Mouse (Mus musculus) testis, adult 2 months (tissue): ENCODE measurements around the gene Nelfcd. TPM values are rescaled to one million over a fixed set of nuclear protein-coding genes. Genes with fewer than 3 reads are reported as not detected.

Experiments
- H3K27ac ChIP-seq: fragments of 200-500 bp; 2 replicates; pipeline ENCODE4 v1.5.1; 2012; ENCODE audit warnings: low read depth, low read length; ENCODE audit not compliant: control insufficient read depth, insufficient read depth
- H3K27me3 ChIP-seq: fragments of 200-500 bp; 2 replicates; pipeline ENCODE4 v1.6.1; 2012; ENCODE audit warnings: mild to moderate bottlenecking, low read length, moderate library complexity; ENCODE audit not compliant: control insufficient read depth, insufficient read depth
- H3K36me3 ChIP-seq: fragments of 200-500 bp; 2 replicates; pipeline ENCODE4 v1.6.1; 2012; ENCODE audit warnings: mild to moderate bottlenecking, low read length; ENCODE audit not compliant: control insufficient read depth, insufficient read depth
- H3K4me1 ChIP-seq: fragments of 200-500 bp; 2 replicates; pipeline ENCODE4 v1.6.1; 2012; ENCODE audit warnings: low read length; ENCODE audit not compliant: control insufficient read depth, insufficient read depth
- H3K4me3 ChIP-seq: fragments of 200-500 bp; 2 replicates; pipeline ENCODE4 v1.5.1; 2012; ENCODE audit warnings: low read depth, mild to moderate bottlenecking, low read length, moderate library complexity, mixed read lengths; ENCODE audit not compliant: control insufficient read depth
- CTCF ChIP-seq: fragments of 200-500 bp; IDR thresholded peaks from 2 replicates; pipeline ENCODE4 v1.5.1; 2012; ENCODE audit warnings: low read depth, mild to moderate bottlenecking, inconsistent platforms, low read length, moderate library complexity; ENCODE audit not compliant: control insufficient read depth, insufficient read depth, insufficient replicate concordance
- POLR2A ChIP-seq: fragments of 200-500 bp; IDR thresholded peaks from 2 replicates; pipeline ENCODE4 v1.6.1; 2012; ENCODE audit warnings: low read depth, mild to moderate bottlenecking, inconsistent platforms, low read length, moderate library complexity; ENCODE audit not compliant: control insufficient read depth
- polyA plus RNA-seq: library from polyadenylated mRNA; depleted of rRNA; stranded (reverse); fragments of >200 nt; gene quantifications from 2 replicates; pipeline ENCODE4 v1.2.3, GENCODE M21; 2012

The Nelfcd gene
- polyA plus RNA-seq, 1 experiment, result 28.4 TPM

- no peak overlapping the region for H3K27ac ChIP-seq
- peaks cover 3% of the 10 kb centered on the region for H3K36me3 ChIP-seq
- H3K4me1 ChIP-seq, result no peaks in the 10 kb centered on the region
- TF ChIP-seq POLR2A, result no peak
- no peak for TF ChIP-seq CTCF
- H3K27me3 ChIP-seq, result no peaks in the 10 kb centered on the region
- no peak overlapping the region for H3K4me3 ChIP-seq
Observed at GRCm38 (mm10) chr2:174426856-174427255, 11.3 kb downstream of the Nelfcd start.

GRCm38 (mm10) chr2:174428076-174428835, 12.7 kb downstream of the Nelfcd start:
- no peak overlapping the region for H3K27ac ChIP-seq
- H3K4me1 ChIP-seq, result no peaks in the 10 kb centered on the region
- TF ChIP-seq CTCF (no peak), POLR2A (no peak)
- H3K36me3 ChIP-seq, result peaks cover 3% of the 10 kb centered on the region
- no peak overlapping the region for H3K4me3 ChIP-seq
- no peaks in the 10 kb centered on the region for H3K27me3 ChIP-seq

GRCm38 (mm10) chr2:174428996-174429591, 13.5 kb downstream of the Nelfcd start:
- Histone ChIP-seq H3K36me3 (peaks cover 3% of the 10 kb centered on the region; the same call in 1 of the 2 replicates), H3K27ac (no peak overlapping the region), H3K4me1 (no peaks in the 10 kb centered on the region), H3K4me3 (no peak overlapping the region), H3K27me3 (no peaks in the 10 kb centered on the region)
- no peak for TF ChIP-seq POLR2A
- no peak for TF ChIP-seq CTCF

GRCm38 (mm10) chr2:174434943-174435342, 19.3 kb downstream of the Nelfcd start:
- Histone ChIP-seq H3K27ac (no peak overlapping the region), H3K4me1 (peaks cover 9% of the 10 kb centered on the region), H3K4me3 (no peak overlapping the region), H3K36me3 (no peaks in the 10 kb centered on the region), H3K27me3 (no peaks in the 10 kb centered on the region)
- no peak for TF ChIP-seq POLR2A
- no peak for TF ChIP-seq CTCF

GRCm38 (mm10) chr2:174436076-174436701, 20.6 kb downstream of the Nelfcd start:
- no peak for TF ChIP-seq CTCF
- no peak for TF ChIP-seq POLR2A
- H3K36me3 ChIP-seq, result no peaks in the 10 kb centered on the region
- no peak overlapping the region for H3K4me3 ChIP-seq
- no peaks in the 10 kb centered on the region for H3K27me3 ChIP-seq
- H3K27ac ChIP-seq, result no peak overlapping the region
- H3K4me1 ChIP-seq, result peaks cover 9% of the 10 kb centered on the region

GRCm38 (mm10) chr2:174436916-174437696, 21.5 kb downstream of the Nelfcd start:
- TF ChIP-seq POLR2A, result no peak
- no peak for TF ChIP-seq CTCF

GRCm38 (mm10) chr2:174437697-174437982, 22.0 kb downstream of the Nelfcd start:
- Histone ChIP-seq H3K27me3 (no peaks in the 10 kb centered on the region), H3K4me3 (no peak overlapping the region), H3K27ac (no peak overlapping the region), H3K36me3 (no peaks in the 10 kb centered on the region), H3K4me1 (peaks cover 9% of the 10 kb centered on the region)
- TF ChIP-seq POLR2A (no peak), CTCF (no peak)

More at GRCm38 (mm10) chr2:174436916-174437696, 21.5 kb downstream of the Nelfcd start:
- no peak overlapping the region for H3K27ac ChIP-seq
- peaks cover 9% of the 10 kb centered on the region for H3K4me1 ChIP-seq
- no peaks in the 10 kb centered on the region for H3K27me3 ChIP-seq
- no peak overlapping the region for H3K4me3 ChIP-seq
- no peaks in the 10 kb centered on the region for H3K36me3 ChIP-seq
